Mouse (Mus musculus): ENCODE measurements at regions not wholly inside any gene's neighbourhood (a gene's known extent, or its start where the extent isn't known, plus 50 kb on each side); places are given as distances from the start of the nearest gene placed in this dataset.

DNA sequence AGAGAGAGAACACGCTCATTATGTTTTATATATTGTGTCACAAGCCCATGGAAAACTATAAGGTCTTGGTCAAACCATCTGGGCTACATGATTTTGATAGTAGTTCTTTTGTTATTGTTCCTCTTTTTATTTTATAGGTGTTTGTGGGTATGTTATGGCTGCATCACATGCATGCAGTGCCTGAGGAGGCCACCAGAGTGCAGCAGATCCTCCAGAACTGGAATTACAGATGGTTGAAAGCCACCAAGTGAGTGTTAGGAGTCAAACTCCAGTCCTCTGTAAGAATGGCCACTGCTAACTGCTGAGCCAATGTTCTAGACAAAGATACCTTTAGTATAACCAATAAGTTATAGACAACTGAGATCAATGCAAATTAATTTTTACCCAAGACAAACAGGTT lies 435.9 kb upstream of the Dmac1 start:
- no peak for ATAC-seq (ENCODE audit: low FRiP score)
- WGBS: 93% methylated on average over 1 of the region's 1 CpGs
- no peak overlapping the region for H3K4me2 ChIP-seq
- H3K4me3 ChIP-seq (replicated peaks): no peak overlapping the region
- H3K9me3 ChIP-seq: no peaks in the 10 kb centered on the region
- H3K9ac ChIP-seq: no peak overlapping the region
- H3K27ac ChIP-seq: no peak overlapping the region
- no peaks in the 10 kb centered on the region for H3K4me1 ChIP-seq
- H3K27me3 ChIP-seq: no peaks in the 10 kb centered on the region
- H3K36me3 ChIP-seq (replicated peaks): no peaks in the 10 kb centered on the region

DNA sequence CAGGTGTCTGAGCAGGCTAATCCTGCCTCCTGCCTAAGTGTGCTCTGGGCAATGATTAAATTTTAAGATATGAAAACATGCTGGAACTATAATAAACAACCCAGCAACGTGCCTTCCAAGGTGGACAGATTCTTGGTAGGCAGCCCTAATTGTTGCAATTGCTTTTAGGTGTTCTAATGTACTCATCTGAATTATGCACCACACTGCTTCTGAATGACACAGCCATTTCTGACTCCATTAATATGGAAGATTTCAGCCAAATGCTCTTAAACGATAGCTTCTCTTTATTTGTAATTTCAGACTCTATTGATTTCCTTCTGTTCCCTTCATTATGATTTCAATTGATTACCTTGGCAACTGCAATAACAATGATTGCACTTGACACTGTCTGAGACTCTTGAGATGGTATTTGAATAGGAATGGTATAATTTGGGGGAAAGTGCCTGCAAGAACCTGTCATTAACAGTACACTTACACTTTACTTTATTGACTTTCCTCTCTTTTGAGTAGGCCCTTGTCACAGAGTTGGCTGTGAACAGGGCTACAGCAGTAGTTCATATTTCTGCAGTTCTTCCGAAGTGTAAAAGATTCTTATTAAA lies 422.8 kb upstream of the Dmac1 start:
- Histone ChIP-seq H3K4me3 (replicated peaks) (no peak overlapping the region), H3K27ac (no peak overlapping the region), H3K4me2 (no peak overlapping the region), H3K4me1 (peaks cover 4% of the 10 kb centered on the region; the same call in 1 of the 2 replicates), H3K27me3 (no peaks in the 10 kb centered on the region), H3K9me3 (no peaks in the 10 kb centered on the region), H3K36me3 (replicated peaks) (no peaks in the 10 kb centered on the region), H3K9ac (no peak overlapping the region)
- WGBS: 46% methylated on average over 3 of the region's 3 CpGs
- peak; percentile 51 for ATAC-seq (ENCODE audit: low FRiP score)

DNA sequence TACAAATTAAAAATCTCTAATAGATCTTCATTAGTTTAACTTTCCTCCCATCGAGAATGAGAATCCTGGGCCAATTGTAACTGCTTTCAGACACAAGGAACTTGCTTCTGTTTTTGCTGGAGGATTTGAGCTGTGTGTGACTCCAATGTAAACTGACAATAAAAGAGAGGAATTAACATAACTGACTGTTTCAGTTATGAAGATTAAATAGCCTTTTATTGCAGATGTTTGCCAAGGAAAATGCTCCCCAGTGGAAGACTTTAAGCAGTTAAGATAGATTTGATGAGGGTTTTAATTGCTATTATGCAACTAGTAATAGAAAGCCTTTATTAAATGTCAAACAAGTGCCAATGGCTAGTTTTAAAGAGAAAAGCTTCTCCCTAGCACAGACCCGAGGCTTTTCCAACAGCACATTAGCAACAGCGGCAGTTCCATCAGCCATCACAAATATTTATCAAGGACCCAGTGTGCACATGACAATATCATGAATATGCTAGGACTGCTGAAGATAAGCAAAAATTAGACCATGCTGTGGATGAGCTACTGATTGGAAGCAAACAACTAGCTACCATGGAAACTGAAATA lies 398.6 kb upstream of the Dmac1 start:
- Histone ChIP-seq H3K4me1 (no peaks in the 10 kb centered on the region), H3K4me3 (replicated peaks) (no peak overlapping the region), H3K27me3 (no peaks in the 10 kb centered on the region), H3K36me3 (replicated peaks) (no peaks in the 10 kb centered on the region), H3K9ac (no peak overlapping the region), H3K27ac (no peak overlapping the region), H3K4me2 (no peak overlapping the region), H3K9me3 (no peaks in the 10 kb centered on the region)
- ATAC-seq (ENCODE audit: low FRiP score): no peak
- 61% methylated on average over 3 of the region's 3 CpGs for WGBS

DNA sequence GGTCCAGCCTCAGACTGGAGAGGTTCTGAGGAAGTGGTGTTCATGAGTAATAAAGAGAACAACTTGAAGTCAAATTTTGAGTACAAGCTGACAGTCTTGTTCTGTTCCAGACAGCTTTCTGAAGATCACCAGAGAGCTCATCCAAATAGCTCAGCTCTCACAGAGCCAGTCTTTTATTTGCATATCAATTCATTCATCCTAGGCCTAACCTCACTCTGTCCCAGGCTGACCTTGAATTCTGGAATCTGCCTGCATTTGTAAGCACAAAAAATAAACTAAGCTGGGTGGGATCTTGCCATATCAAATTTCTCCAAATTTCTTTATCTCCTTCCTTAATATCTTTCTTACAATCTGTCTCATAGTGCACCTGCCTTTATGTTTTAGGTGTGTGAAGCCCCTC lies 362.9 kb upstream of the Dmac1 start:
- Histone ChIP-seq H3K27ac (no peak overlapping the region), H3K4me1 (no peaks in the 10 kb centered on the region), H3K27me3 (no peaks in the 10 kb centered on the region), H3K4me3 (replicated peaks) (no peak overlapping the region), H3K4me2 (no peak overlapping the region), H3K9ac (no peak overlapping the region), H3K36me3 (replicated peaks) (no peaks in the 10 kb centered on the region), H3K9me3 (no peaks in the 10 kb centered on the region)
- no peak for ATAC-seq (ENCODE audit: low FRiP score)

DNA sequence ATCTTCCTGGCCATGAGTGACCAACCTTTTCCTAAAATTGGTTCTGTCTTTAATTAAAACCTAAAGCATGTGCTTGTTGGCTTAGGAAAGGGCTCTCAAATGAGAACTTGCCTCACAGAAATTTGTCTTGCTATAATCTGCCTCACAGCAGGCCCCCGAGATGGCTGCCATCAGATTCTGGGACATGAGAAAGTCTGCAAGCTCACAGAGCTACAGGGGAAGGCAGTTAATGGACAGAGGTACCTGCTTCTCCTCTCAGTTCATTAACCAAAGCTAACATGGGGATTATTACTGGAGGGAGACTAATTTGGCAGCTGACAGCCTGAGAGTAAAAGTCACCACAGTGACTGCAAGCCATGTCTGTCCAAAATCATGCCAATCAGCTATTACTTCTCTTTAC lies 358.5 kb upstream of the Dmac1 start:
- Histone ChIP-seq H3K4me2 (no peak overlapping the region), H3K9ac (no peak overlapping the region), H3K27ac (no peak overlapping the region), H3K4me1 (no peaks in the 10 kb centered on the region), H3K9me3 (no peaks in the 10 kb centered on the region), H3K4me3 (replicated peaks) (no peak overlapping the region), H3K36me3 (replicated peaks) (no peaks in the 10 kb centered on the region), H3K27me3 (no peaks in the 10 kb centered on the region)
- no peak for ATAC-seq (ENCODE audit: low FRiP score)
- whole genome bisulfite sequencing: 37% methylated on average over 1 of the region's 1 CpGs

DNA sequence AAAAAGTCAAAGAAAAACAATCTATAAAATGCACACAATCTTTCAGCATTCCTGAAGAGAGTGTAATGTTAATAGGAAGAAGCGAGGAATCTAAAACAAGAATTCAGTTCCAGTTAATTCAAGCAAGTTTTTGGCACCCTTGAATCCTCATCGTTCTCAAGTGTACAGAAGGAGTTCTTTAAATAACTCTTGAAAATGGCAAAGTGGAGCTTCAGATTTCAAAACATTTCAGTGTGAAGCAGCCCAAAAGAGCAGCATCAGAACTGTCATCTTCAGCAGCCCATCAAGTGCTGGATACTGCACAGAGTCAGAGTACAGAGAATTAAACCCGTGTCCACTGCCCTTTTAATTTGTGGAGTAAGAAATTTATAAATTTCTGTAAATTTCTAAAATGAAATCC lies 311.8 kb upstream of the Dmac1 start:
- ATAC-seq (ENCODE audit: low FRiP score): no peak
- no peak overlapping the region for H3K9ac ChIP-seq
- no peak overlapping the region for H3K27ac ChIP-seq
- WGBS: 88% methylated on average over 3 of the region's 3 CpGs
- no peaks in the 10 kb centered on the region for H3K27me3 ChIP-seq
- H3K9me3 ChIP-seq: no peaks in the 10 kb centered on the region
- no peak overlapping the region for H3K4me3 ChIP-seq (replicated peaks)
- 0 out of 2 replicates have a peak, but pooled peaks cover 3% of the 10 kb centered on the region for H3K4me1 ChIP-seq
- H3K36me3 ChIP-seq (replicated peaks): no peaks in the 10 kb centered on the region
- no peak overlapping the region for H3K4me2 ChIP-seq

DNA sequence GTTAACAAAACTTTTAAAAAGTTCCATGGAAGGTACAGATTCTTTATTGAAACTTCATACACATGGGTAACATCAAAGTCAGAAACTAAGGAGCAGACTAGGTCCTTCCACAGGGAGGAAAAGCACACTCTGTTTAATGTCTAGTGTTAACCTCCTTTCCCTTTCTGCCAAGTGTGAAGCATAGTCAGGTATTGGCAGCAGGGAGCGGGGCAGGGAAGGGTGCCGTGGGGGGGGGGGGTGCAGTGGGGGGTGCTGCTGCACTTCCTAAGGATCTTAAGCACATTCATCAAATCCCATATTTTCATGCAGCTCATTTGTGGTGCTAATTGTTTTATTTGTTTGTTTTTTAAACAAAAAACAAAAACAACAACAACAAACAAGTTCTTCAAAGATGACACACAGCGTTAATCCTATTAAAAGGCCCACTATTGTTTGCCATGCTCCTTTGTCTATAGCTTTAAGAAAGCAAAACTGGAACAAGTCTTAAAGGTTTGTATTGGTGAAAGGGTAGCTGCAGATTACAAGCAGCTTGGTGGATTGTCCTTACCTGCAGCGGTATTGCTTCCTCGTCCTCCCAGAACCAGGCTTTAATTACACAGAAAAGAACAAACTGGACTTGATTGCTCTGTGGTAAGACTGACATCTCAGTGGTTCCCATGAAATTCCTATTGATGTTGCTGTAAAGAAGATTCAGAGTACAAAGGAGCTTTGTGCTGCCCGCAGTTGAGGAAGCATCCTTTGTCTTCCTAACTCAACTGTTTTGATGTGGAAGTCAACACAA lies 310.2 kb upstream of the Dmac1 start:
- H3K9me3 ChIP-seq: no peaks in the 10 kb centered on the region
- no peak overlapping the region for H3K4me2 ChIP-seq
- no peak overlapping the region for H3K4me3 ChIP-seq (replicated peaks)
- WGBS: 17% methylated on average over 6 of the region's 6 CpGs
- no peak overlapping the region for H3K27ac ChIP-seq
- no peaks in the 10 kb centered on the region for H3K27me3 ChIP-seq
- H3K4me1 ChIP-seq: 0 out of 2 replicates have a peak, but pooled peaks cover 3% of the 10 kb centered on the region
- no peak for ATAC-seq (ENCODE audit: low FRiP score)
- no peaks in the 10 kb centered on the region for H3K36me3 ChIP-seq (replicated peaks)
- H3K9ac ChIP-seq: no peak overlapping the region

DNA sequence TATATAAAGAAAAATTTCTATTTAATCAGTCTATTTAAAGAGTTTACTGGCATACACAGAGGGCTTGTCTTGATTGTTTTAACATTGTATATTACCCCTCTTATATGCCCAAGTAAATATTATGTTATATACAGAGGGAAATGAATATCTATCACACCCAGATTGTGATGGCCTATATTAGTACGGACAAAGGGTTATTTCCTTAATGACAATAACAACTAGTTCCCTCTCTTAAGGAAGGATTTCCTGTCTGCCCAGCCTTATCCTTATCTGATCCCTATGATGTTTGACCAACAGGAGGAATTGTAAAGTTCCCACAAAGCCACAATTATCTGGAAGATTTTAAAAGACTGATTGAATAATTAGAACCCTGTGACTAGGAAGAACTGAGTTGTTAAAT lies 301.8 kb upstream of the Dmac1 start:
- Histone ChIP-seq H3K4me3 (replicated peaks) (no peak overlapping the region), H3K9me3 (no peaks in the 10 kb centered on the region), H3K9ac (no peak overlapping the region), H3K4me1 (no peaks in the 10 kb centered on the region), H3K36me3 (replicated peaks) (no peaks in the 10 kb centered on the region), H3K4me2 (no peak overlapping the region), H3K27me3 (no peaks in the 10 kb centered on the region), H3K27ac (no peak overlapping the region)
- no peak for ATAC-seq (ENCODE audit: low FRiP score)
- 92% methylated on average over 1 of the region's 1 CpGs for WGBS

DNA sequence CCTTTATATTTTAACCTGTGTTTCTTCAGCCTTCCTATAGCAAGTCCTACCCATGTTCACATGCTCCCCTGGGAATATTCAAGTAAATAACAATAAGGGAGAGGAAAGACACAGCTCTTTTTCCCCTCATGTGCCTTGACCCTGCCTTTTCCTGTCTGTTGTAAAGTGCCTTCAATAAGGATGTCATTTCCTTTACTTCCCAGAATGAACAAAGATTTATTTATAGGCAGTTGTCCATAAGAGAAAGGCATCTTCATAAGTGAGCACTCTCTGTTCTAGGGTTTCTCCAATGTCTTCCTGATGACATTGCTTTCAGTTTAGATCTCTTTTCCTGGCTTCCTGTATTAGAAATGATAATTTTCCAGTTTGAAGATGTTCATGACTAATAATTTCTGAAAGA lies 294.5 kb upstream of the Dmac1 start:
- H3K9me3 ChIP-seq: no peaks in the 10 kb centered on the region
- H3K27me3 ChIP-seq: no peaks in the 10 kb centered on the region
- no peak overlapping the region for H3K4me2 ChIP-seq
- no peak overlapping the region for H3K9ac ChIP-seq
- no peaks in the 10 kb centered on the region for H3K4me1 ChIP-seq
- ATAC-seq (ENCODE audit: low FRiP score): no peak
- H3K36me3 ChIP-seq (replicated peaks): no peaks in the 10 kb centered on the region
- H3K4me3 ChIP-seq (replicated peaks): no peak overlapping the region
- no peak overlapping the region for H3K27ac ChIP-seq

DNA sequence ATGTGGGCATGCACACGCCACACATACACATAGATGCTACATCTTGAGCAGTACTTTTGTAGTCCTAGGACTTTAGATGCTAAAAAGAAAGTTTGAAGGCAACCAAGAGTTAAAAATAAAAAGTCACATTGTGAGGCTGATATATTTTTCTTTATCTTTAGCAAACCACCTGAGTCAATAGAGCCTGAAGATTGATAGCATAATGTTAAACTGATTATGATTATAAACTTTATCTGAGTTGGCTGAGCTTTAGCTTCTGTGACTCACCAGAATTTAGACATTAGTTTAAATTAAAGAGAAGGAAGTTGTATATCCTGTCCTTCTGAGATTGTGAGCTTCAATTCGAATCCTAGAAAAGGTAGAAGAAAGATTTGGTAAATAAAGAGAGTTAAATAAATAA lies 289.5 kb upstream of the Dmac1 start:
- Histone ChIP-seq H3K4me3 (replicated peaks) (no peak overlapping the region), H3K36me3 (replicated peaks) (no peaks in the 10 kb centered on the region), H3K4me1 (no peaks in the 10 kb centered on the region), H3K27me3 (no peaks in the 10 kb centered on the region), H3K9ac (no peak overlapping the region), H3K4me2 (no peak overlapping the region), H3K27ac (no peak overlapping the region), H3K9me3 (no peaks in the 10 kb centered on the region)
- 91% methylated on average over 2 of the region's 2 CpGs for WGBS
- ATAC-seq (ENCODE audit: low FRiP score): no peak

DNA sequence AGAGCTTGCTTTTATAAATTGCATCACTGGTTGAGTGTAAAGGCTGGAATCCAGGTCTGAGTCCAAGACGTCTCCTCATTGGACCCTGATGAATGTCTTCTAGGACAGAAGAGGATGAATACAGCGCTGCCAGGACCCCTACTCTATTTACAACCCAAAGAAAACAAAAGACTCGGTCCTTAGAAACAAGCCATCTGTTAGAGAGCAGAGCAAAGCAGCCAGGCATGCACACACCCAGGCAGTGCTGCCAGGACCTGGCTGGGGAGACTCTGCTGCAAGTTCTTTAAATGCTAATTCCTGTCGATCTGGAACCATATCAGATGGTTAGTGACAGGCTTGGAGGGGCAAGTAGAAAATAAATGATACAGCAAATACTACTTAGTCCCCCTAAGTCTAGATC lies 284.4 kb upstream of the Dmac1 start:
- 2% methylated on average over 4 of the region's 4 CpGs for WGBS
- H3K36me3 ChIP-seq (replicated peaks): no peaks in the 10 kb centered on the region
- ATAC-seq (ENCODE audit: low FRiP score): peak; percentile 90
- H3K4me2 ChIP-seq: no peak overlapping the region; the same call in 1 of the 2 replicates
- peak overlapping the region; percentile 54; the same call in 1 of the 2 replicates for H3K27ac ChIP-seq
- H3K27me3 ChIP-seq: no peaks in the 10 kb centered on the region
- no peaks in the 10 kb centered on the region for H3K9me3 ChIP-seq
- H3K4me1 ChIP-seq: peaks cover 10% of the 10 kb centered on the region
- H3K4me3 ChIP-seq (replicated peaks): no peak overlapping the region
- no peak overlapping the region for H3K9ac ChIP-seq

DNA sequence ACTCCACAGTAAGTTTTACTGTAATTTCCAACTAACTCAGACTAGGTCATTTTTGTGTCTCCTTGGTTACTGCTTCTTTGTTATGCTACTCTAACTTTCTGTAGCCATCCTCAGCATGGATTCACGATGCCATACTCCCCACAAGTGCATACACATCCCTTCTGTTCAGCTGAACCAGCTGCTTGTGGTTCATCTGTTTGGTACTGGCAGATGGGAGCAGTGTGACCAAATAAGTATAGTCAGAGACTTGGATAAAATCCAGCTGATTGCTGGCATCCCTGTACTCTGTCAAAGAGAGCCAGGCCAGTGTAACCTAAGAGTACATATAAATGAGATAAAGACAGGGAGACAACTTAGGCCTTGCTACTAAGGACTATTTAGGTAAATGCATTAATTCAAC lies 283.7 kb upstream of the Dmac1 start:
- H3K9me3 ChIP-seq: no peaks in the 10 kb centered on the region
- no peak overlapping the region for H3K4me2 ChIP-seq
- no peaks in the 10 kb centered on the region for H3K27me3 ChIP-seq
- peaks cover 10% of the 10 kb centered on the region for H3K4me1 ChIP-seq
- WGBS: 28% methylated on average over 1 of the region's 1 CpGs
- no peak overlapping the region for H3K4me3 ChIP-seq (replicated peaks)
- H3K27ac ChIP-seq: 0 out of 2 replicates have a peak overlapping the region, but pooled peaks have one; percentile 46
- H3K9ac ChIP-seq: no peak overlapping the region
- peak; percentile 87 for ATAC-seq (ENCODE audit: low FRiP score)
- no peaks in the 10 kb centered on the region for H3K36me3 ChIP-seq (replicated peaks)

DNA sequence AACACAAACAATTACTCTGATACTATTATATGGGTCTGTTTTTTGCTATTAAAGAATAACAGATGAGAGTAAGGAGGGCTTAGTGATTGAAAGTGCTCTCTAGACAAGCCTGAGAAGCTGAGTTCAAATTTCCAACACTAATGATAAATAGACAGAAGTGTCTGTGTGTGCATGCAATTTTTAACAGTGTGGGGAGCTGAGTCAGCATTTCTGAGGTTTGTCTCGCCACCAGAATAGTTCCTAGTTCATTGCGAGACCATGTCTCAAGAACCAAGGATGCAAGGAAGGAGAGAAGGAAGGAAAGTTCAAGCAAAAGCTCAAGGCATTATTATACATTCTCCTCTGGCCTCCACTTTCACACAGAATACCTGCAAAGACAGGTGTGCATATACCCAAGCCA lies 259.7 kb upstream of the Dmac1 start:
- 87% methylated on average over 2 of the region's 2 CpGs for WGBS
- Histone ChIP-seq H3K4me1 (no peaks in the 10 kb centered on the region), H3K36me3 (replicated peaks) (no peaks in the 10 kb centered on the region), H3K9me3 (no peaks in the 10 kb centered on the region), H3K27ac (no peak overlapping the region), H3K4me3 (replicated peaks) (no peak overlapping the region), H3K9ac (no peak overlapping the region), H3K27me3 (no peaks in the 10 kb centered on the region), H3K4me2 (no peak overlapping the region)
- no peak for ATAC-seq (ENCODE audit: low FRiP score)

Data from forebrain, embryonic 12.5 days (tissue).